ENCODE assay signal across 8 mouse cellular contexts in the genomic region with DNA sequence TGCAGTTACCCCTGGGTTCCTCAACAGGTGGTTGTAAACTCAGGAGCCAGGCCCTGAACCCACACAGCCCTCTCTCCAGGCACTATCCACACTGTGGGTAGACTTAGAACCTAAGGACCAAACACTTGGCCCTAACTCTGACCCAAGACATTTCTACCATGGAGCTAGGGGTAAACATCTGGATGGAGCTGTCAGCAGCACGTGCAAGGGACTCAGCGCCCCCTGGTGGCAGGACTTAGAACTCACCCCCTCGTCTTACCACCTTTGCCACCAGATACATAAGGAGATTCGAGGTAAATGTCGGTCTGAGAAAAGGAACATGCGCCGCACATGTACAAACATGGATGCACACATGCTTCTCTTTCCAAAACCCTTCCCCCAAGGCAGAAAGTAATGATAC. TPM values are rescaled to one million over a fixed set of nuclear protein-coding genes. Genes with fewer than 3 reads are reported as not detected.
DNase-seq lines count a peak whose midpoint lies in the region; ATAC-seq and TF ChIP-seq lines count a peak whose summit lies in the region.

No protein-coding gene starts in this region.

- DNase-seq in hindbrain, postnatal 0 days (ENCODE audit: low spot score) = peak; percentile 35
- DNase-seq in G1E (ENCODE audit: low spot score) = peak; percentile 42
- peak; percentile 26 for DNase-seq in c-Kit-negative CD71-positive TER-119-positive erythroid progenitor cells, embryonic 14.5 days (ENCODE audit: low read depth, low spot score)
- DNase-seq in heart, postnatal 36 days = peak; percentile 55 to 68
- peak; percentile 54 for DNase-seq in lung, postnatal 0 days (ENCODE audit: low spot score)
- peak; percentile 4 to 47 for DNase-seq in spleen, adult 2 months (ENCODE audit: low read depth in 1 of 2, low spot score in 2 of 2)
- no peak for DNase-seq in yolk sac, embryonic 10.5 days (ENCODE audit: low spot score)

- no peak for TF ChIP-seq POLR2A in spleen, adult 2 months (IDR thresholded peaks at IDR 0.05; ENCODE audit: low read depth, low read length)

- peaks cover 48% of the 10 kb centered on the region for H3K27me3 ChIP-seq in hindbrain, postnatal 0 days (ENCODE audit: insufficient read depth, low read length)
- H3K27me3 ChIP-seq in hindbrain, embryonic 12.5 days = peaks cover 55% of the 10 kb centered on the region
- H3K27me3 ChIP-seq in G1E (ENCODE audit: insufficient read depth, low read length) = peaks cover 7% of the 10 kb centered on the region; the same call in 1 of the 2 replicates
- peaks cover 29% of the 10 kb centered on the region for H3K27me3 ChIP-seq in lung, postnatal 0 days (replicated peaks; ENCODE audit: insufficient read depth, low read length)
- H3K27me3 ChIP-seq in spleen, adult 2 months (ENCODE audit: control insufficient read depth, insufficient read depth, low read length) = peaks cover 18% of the 10 kb centered on the region

- peak; percentile 72 for TF ChIP-seq CTCF in hindbrain, postnatal 0 days (IDR thresholded peaks at IDR 0.05; ENCODE audit: low read depth)
- peak; percentile 89 for TF ChIP-seq CTCF in G1E (IDR thresholded peaks at IDR 0.05; ENCODE audit: low read depth, low read length)
- TF ChIP-seq CTCF in lung, postnatal 0 days (IDR thresholded peaks at IDR 0.05) = peak; percentile 87
- TF ChIP-seq CTCF in spleen, adult 2 months (IDR thresholded peaks at IDR 0.05; ENCODE audit: extremely low read depth, insufficient read depth, insufficient read length, insufficient replicate concordance) = peak; percentile 83; the same call in 1 of the 2 replicates

- H3K27ac ChIP-seq in hindbrain, postnatal 0 days = no peak overlapping the region
- no peak overlapping the region for H3K27ac ChIP-seq in hindbrain, embryonic 12.5 days
- H3K27ac ChIP-seq in lung, postnatal 0 days (ENCODE audit: low read length) = no peak overlapping the region
- H3K27ac ChIP-seq in spleen, adult 2 months (ENCODE audit: insufficient read depth, low read length) = no peak overlapping the region

- no peak overlapping the region for H3K9ac ChIP-seq in hindbrain, postnatal 0 days (replicated peaks; ENCODE audit: low read length)
- no peak overlapping the region for H3K9ac ChIP-seq in hindbrain, embryonic 12.5 days
- no peak overlapping the region for H3K9ac ChIP-seq in lung, postnatal 0 days (replicated peaks; ENCODE audit: low read depth)

- ATAC-seq in hindbrain, postnatal 0 days = no peak
- ATAC-seq in hindbrain, embryonic 12.5 days (ENCODE audit: low FRiP score) = no peak
- ATAC-seq in G1E (ENCODE audit: extremely low read depth, insufficient number of reproducible peaks, low FRiP score, poor library complexity, severe bottlenecking) = peak; percentile 15; the same call in 1 of the 2 replicates
- no peak for ATAC-seq in lung, postnatal 0 days

- no peak overlapping the region for H3K4me2 ChIP-seq in hindbrain, postnatal 0 days (ENCODE audit: low read depth, low read length)
- no peak overlapping the region for H3K4me2 ChIP-seq in hindbrain, embryonic 12.5 days (replicated peaks)
- H3K4me2 ChIP-seq in lung, postnatal 0 days (replicated peaks; ENCODE audit: low read depth, low read length) = no peak overlapping the region

- no peak overlapping the region for H3K4me3 ChIP-seq in hindbrain, postnatal 0 days (ENCODE audit: low read length)
- H3K4me3 ChIP-seq in hindbrain, embryonic 12.5 days = no peak overlapping the region
- H3K4me3 ChIP-seq in G1E (ENCODE audit: low read depth, low read length) = no peak overlapping the region
- H3K4me3 ChIP-seq in lung, postnatal 0 days (ENCODE audit: low read depth, low read length) = no peak overlapping the region
- H3K4me3 ChIP-seq in spleen, adult 2 months (ENCODE audit: extremely low read depth, insufficient read depth, insufficient read length) = no peak overlapping the region

- WGBS in hindbrain, postnatal 0 days = 45% methylated on average over 7 of the region's 7 CpGs
- WGBS in hindbrain, embryonic 12.5 days = 37% methylated on average over 7 of the region's 7 CpGs
- 43% methylated on average over 7 of the region's 7 CpGs for WGBS in lung, postnatal 0 days
- WGBS in spleen, adult 2 months = 22% methylated on average over 7 of the region's 7 CpGs

- no peaks in the 10 kb centered on the region for H3K9me3 ChIP-seq in hindbrain, postnatal 0 days (ENCODE audit: low read length)
- H3K9me3 ChIP-seq in hindbrain, embryonic 12.5 days (replicated peaks) = peaks cover 4% of the 10 kb centered on the region
- peaks cover 9% of the 10 kb centered on the region for H3K9me3 ChIP-seq in G1E (replicated peaks)
- no peaks in the 10 kb centered on the region for H3K9me3 ChIP-seq in lung, postnatal 0 days (ENCODE audit: low read length)

- no peaks in the 10 kb centered on the region for H3K4me1 ChIP-seq in hindbrain, postnatal 0 days (ENCODE audit: insufficient read depth, low read length)
- peaks cover 4% of the 10 kb centered on the region for H3K4me1 ChIP-seq in hindbrain, embryonic 12.5 days
- H3K4me1 ChIP-seq in G1E (ENCODE audit: insufficient read depth, low read depth, low read length) = no peaks in the 10 kb centered on the region
- no peaks in the 10 kb centered on the region for H3K4me1 ChIP-seq in lung, postnatal 0 days (ENCODE audit: insufficient read depth, low read depth, low read length)
- H3K4me1 ChIP-seq in spleen, adult 2 months (ENCODE audit: control insufficient read depth, insufficient read depth, insufficient read length) = no peaks in the 10 kb centered on the region

- TF ChIP-seq EP300 in lung, postnatal 0 days (IDR thresholded peaks at IDR 0.05) = no peak

- intact Hi-C loops in heart, postnatal 36 days (cut with DNase I) = loop anchor here (1.0 to 5.0 kb wide), 3 partner anchors 287 to 436 kb away; no protein-coding TSS in a partner anchor

- H3K36me3 ChIP-seq in hindbrain, postnatal 0 days (ENCODE audit: insufficient read depth, low read length) = no peaks in the 10 kb centered on the region
- no peaks in the 10 kb centered on the region for H3K36me3 ChIP-seq in hindbrain, embryonic 12.5 days
- no peaks in the 10 kb centered on the region for H3K36me3 ChIP-seq in G1E (replicated peaks)
- H3K36me3 ChIP-seq in lung, postnatal 0 days (ENCODE audit: insufficient read depth, low read length) = no peaks in the 10 kb centered on the region
- no peaks in the 10 kb centered on the region for H3K36me3 ChIP-seq in spleen, adult 2 months (ENCODE audit: control insufficient read depth, insufficient read depth, low read length)

RNA-seq across cellular contexts. Expression of a gene that starts 20.9 kb away (rescaled TPM):
- total RNA-seq in hindbrain, postnatal 0 days (2014; rRNA removed) = not detected in 2 replicates
- polyA plus RNA-seq in hindbrain, postnatal 0 days (2015; fragmentation: Nextera tagmentation; extraction: Ambion mirVana) = 0.05 TPM in 1 of 2 replicates, not detected in the other
- not detected in 2 replicates for polyA plus RNA-seq in hindbrain, embryonic 12.5 days (2016; fragmentation: Nextera tagmentation; extraction: Ambion mirVana)
- total RNA-seq in G1E (2014; fragmentation: Nextera tagmentation) (not detected in 2 replicates), G1E (2017) (0.05 TPM in 1 of 2 replicates, not detected in the other)
- not detected in 2 replicates for polyA plus RNA-seq in G1E (2012)
- not detected for total RNA-seq in heart, postnatal 36 days (2021)
- polyA plus RNA-seq in lung, postnatal 0 days (2015; fragmentation: Nextera tagmentation; extraction: Ambion mirVana) = not detected in 2 replicates
- polyA plus RNA-seq in spleen, adult 2 months (2012; rRNA removed) = not detected in 2 replicates

RNA-seq across cellular contexts. Expression of a gene that starts 28.3 kb away (rescaled TPM):
- total RNA-seq in hindbrain, postnatal 0 days (2014; rRNA removed) = not detected in 2 replicates
- polyA plus RNA-seq in hindbrain, postnatal 0 days (2015; fragmentation: Nextera tagmentation; extraction: Ambion mirVana) = not detected in 2 replicates
- not detected in 2 replicates for polyA plus RNA-seq in hindbrain, embryonic 12.5 days (2016; fragmentation: Nextera tagmentation; extraction: Ambion mirVana)
- not detected in 2 replicates for total RNA-seq in G1E (2014; fragmentation: Nextera tagmentation)
- not detected in 2 replicates for total RNA-seq in G1E (2017)
- polyA plus RNA-seq in G1E (2012) = not detected in 2 replicates
- total RNA-seq in heart, postnatal 36 days (2021) = not detected
- polyA plus RNA-seq in lung, postnatal 0 days (2015; fragmentation: Nextera tagmentation; extraction: Ambion mirVana) = not detected in 2 replicates
- polyA plus RNA-seq in spleen, adult 2 months (2012; rRNA removed) = not detected in 2 replicates
